Mouse (Mus musculus) ES-Bruce4 (cell line): ENCODE data around the gene Gm11595.
"Not testable (repeated sequence)": the region's sequence is repeated elsewhere in the genome, so short reads cannot be mapped to it uniquely, and the experiment has no call there.

Experiments
- CTCF ChIP-seq: IDR thresholded peaks from one replicate; pipeline ENCODE4 v1.8.1; 2011; ENCODE audit warnings: low read depth, low read length
- EP300 ChIP-seq: IDR thresholded peaks from 2 replicates; pipeline ENCODE4 v1.6.1; 2011; ENCODE audit warnings: low read depth, low read length; ENCODE audit not compliant: insufficient read depth

DNA sequence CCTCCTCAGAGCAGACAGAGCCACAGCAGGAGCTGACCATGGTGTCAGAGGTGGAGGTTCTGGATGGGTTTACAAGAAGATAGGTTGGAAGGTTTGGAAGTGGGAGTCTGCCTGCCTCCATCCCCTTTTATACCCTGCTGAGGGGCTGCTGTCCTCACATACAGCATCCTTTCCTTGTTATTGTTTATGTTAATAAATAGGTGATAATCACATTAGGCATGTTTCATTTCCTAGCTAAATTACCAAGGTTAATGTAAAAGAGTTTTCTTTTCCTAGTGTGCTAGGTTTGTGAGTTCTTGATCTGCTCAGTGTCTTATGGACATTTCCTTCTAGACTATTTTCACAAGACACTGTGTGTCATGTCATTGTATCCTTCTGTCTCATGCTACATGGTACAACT lies 37.1 kb upstream of the Gm11595 start, which contains the start of gene Krtap4-13:
- TF ChIP-seq CTCF, EP300: not testable (repeated sequence)
